Mouse (Mus musculus): ENCODE data around the gene Slc25a10.
A peak's percentile ranks its signal among the peaks of the same experiment; 100 is the strongest.

Slc25a10 gene

GRCm38 (mm10) chr11:120491317-120492023 lies at the start of gene Slc25a10:
Gene Slc25a10, plus strand, starts transcription at chr11:120491840.
- peak in 1 of 2 experiments; percentile 39 for DNase-seq (ENCODE audit: low read depth in 2 of 2, low spot score in 2 of 2)

GRCm38 (mm10) chr11:120442344-120442743 lies 49.3 kb upstream of the Slc25a10 start, which contains the start of gene Tspan10:
Gene Tspan10, plus strand, starts transcription at chr11:120442644.
- no peak for DNase-seq (ENCODE audit: low read depth in 2 of 2, low spot score in 2 of 2)

- DNase-seq (ENCODE audit: low read depth in 2 of 2, low spot score in 2 of 2), result no peak
Observed at GRCm38 (mm10) chr11:120442765-120443280, 48.8 kb upstream of the Slc25a10 start.

GRCm38 (mm10) chr11:120444106-120444505 lies 47.5 kb upstream of the Slc25a10 start:
- DNase-seq (ENCODE audit: low read depth in 2 of 2, low spot score in 2 of 2), result no peak

- no peak for DNase-seq (ENCODE audit: low read depth in 2 of 2, low spot score in 2 of 2)
Observed at GRCm38 (mm10) chr11:120445475-120445874, 46.2 kb upstream of the Slc25a10 start.

GRCm38 (mm10) chr11:120447179-120447578 lies 44.5 kb upstream of the Slc25a10 start:
- no peak for DNase-seq (ENCODE audit: low read depth in 2 of 2, low spot score in 2 of 2)

- no peak for DNase-seq (ENCODE audit: low read depth in 2 of 2, low spot score in 2 of 2)
Observed at GRCm38 (mm10) chr11:120452246-120452645, 39.4 kb upstream of the Slc25a10 start.

GRCm38 (mm10) chr11:120453306-120453705 lies 38.3 kb upstream of the Slc25a10 start, which contains the start of gene Pde6g:
Gene Pde6g, minus strand, starts transcription at chr11:120453500.
- DNase-seq (ENCODE audit: low read depth in 2 of 2, low spot score in 2 of 2), result no peak

GRCm38 (mm10) chr11:120454965-120455364 lies 36.7 kb upstream of the Slc25a10 start:
- DNase-seq (ENCODE audit: low read depth in 2 of 2, low spot score in 2 of 2), result no peak

GRCm38 (mm10) chr11:120455413-120455812 lies 36.2 kb upstream of the Slc25a10 start:
- no peak for DNase-seq (ENCODE audit: low read depth in 2 of 2, low spot score in 2 of 2)

GRCm38 (mm10) chr11:120457370-120457769 lies 34.3 kb upstream of the Slc25a10 start:
- DNase-seq (ENCODE audit: low read depth in 2 of 2, low spot score in 2 of 2), result no peak

GRCm38 (mm10) chr11:120457772-120458751 lies 33.6 kb upstream of the Slc25a10 start, which contains the start of the genes Oxld1 and Ccdc137:
Gene Oxld1, minus strand, starts transcription at chr11:120458068.
Gene Ccdc137, plus strand, starts transcription at chr11:120458115.
- peak; percentile 34 to 50 for DNase-seq (ENCODE audit: low read depth in 2 of 2, low spot score in 2 of 2)

- no peak for DNase-seq (ENCODE audit: low read depth in 2 of 2, low spot score in 2 of 2)
Observed at GRCm38 (mm10) chr11:120458847-120459597, 32.6 kb upstream of the Slc25a10 start.

GRCm38 (mm10) chr11:120463536-120463935 lies 28.1 kb upstream of the Slc25a10 start:
- no peak for DNase-seq (ENCODE audit: low read depth in 2 of 2, low spot score in 2 of 2)

- no peak for DNase-seq (ENCODE audit: low read depth in 2 of 2, low spot score in 2 of 2)
Observed at GRCm38 (mm10) chr11:120464365-120464764, 27.3 kb upstream of the Slc25a10 start.

GRCm38 (mm10) chr11:120465521-120465920 lies 26.1 kb upstream of the Slc25a10 start:
- DNase-seq (ENCODE audit: low read depth in 2 of 2, low spot score in 2 of 2), result no peak

- peak; percentile 92 to 93 for DNase-seq (ENCODE audit: low read depth in 2 of 2, low spot score in 2 of 2)
Observed at GRCm38 (mm10) chr11:120467051-120467735, 24.4 kb upstream of the Slc25a10 start, which contains the start of gene Arl16. Gene Arl16, minus strand, starts transcription at chr11:120467607.

- no peak for DNase-seq (ENCODE audit: low read depth in 2 of 2, low spot score in 2 of 2)
Observed at GRCm38 (mm10) chr11:120467736-120468092, 23.9 kb upstream of the Slc25a10 start.

- DNase-seq (ENCODE audit: low read depth in 2 of 2, low spot score in 2 of 2), result no peak
Observed at GRCm38 (mm10) chr11:120472052-120472451, 19.6 kb upstream of the Slc25a10 start.

- no peak for DNase-seq (ENCODE audit: low read depth in 2 of 2, low spot score in 2 of 2)
Observed at GRCm38 (mm10) chr11:120483448-120483934, 8.1 kb upstream of the Slc25a10 start.
